Mouse (Mus musculus): Measurements from ENCODE around the gene Mbd3l2.

DNA sequence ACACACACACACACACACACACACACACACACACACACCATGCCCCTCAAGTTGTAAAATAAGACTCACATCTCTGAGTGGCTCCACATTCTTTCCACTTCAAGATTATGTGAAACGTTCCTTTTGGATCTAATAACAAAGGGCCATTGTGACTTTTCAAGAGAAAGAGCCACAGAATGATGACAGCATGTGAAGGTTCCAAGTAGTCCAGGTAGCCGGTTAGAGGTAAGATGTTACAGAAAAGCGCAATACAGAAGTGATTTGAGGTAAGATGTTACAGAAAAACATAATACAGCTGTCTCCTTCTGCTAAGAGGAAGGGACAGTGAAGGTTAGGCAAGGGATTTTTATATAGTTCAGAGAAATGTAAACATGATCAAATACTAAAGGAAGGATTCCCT lies 47.7 kb downstream of the Mbd3l2 start, which contains the start of the genes Zfp558 and Mbd3l1:
- TF ChIP-seq CTCF (IDR thresholded peaks at IDR 0.05; ENCODE audit: extremely low read depth, insufficient read length, insufficient replicate concordance, low read depth, low read length) (no peak), POLR2A (IDR thresholded peaks at IDR 0.05; ENCODE audit: low read depth, low read length) (no peak)
